Mouse (Mus musculus) spleen, adult 2 months (tissue): ENCODE results near the gene Gm21748. TPM values are rescaled to one million over a fixed set of nuclear protein-coding genes. Genes with fewer than 3 reads are reported as not detected.
"Not testable (repeated sequence)": the region's sequence is repeated elsewhere in the genome, so short reads cannot be mapped to it uniquely, and the experiment has no call there.

Source experiments
- DNase-seq, 2 experiments: peaks; one replicate each; pipeline versions ENCODE4 v3.0.0 to v3.0.0-alpha.2; 2012 to 2021; ENCODE audit warnings: low spot score in 2 of 2, low read depth in 1 of 2
- H3K27ac ChIP-seq: fragments of 200-500 bp; 2 replicates; pipeline ENCODE4 v1.5.1; 2012; ENCODE audit warnings: low read length, inconsistent platforms; ENCODE audit not compliant: insufficient read depth
- H3K27me3 ChIP-seq: fragments of 200-500 bp; 2 replicates; pipeline ENCODE4 v1.6.1; 2012; ENCODE audit warnings: mild to moderate bottlenecking, moderate library complexity, low read length, inconsistent platforms; ENCODE audit not compliant: control insufficient read depth, insufficient read depth
- H3K36me3 ChIP-seq: fragments of 200-500 bp; 2 replicates; pipeline ENCODE4 v1.6.1; 2012; ENCODE audit warnings: mild to moderate bottlenecking, low read length, inconsistent platforms; ENCODE audit not compliant: control insufficient read depth, insufficient read depth
- H3K4me1 ChIP-seq: fragments of 200-500 bp; 2 replicates; pipeline ENCODE4 v1.6.1; 2011; ENCODE audit warnings: inconsistent platforms; ENCODE audit not compliant: control insufficient read depth, insufficient read depth, insufficient read length
- H3K4me3 ChIP-seq: fragments of 200-500 bp; 2 replicates; pipeline ENCODE4 v1.5.1; 2011; ENCODE audit warnings: mild to moderate bottlenecking, inconsistent platforms; ENCODE audit not compliant: insufficient read depth, insufficient read length; ENCODE audit errors: extremely low read depth
- WGBS: fragments of 180-500 bp; shearing (Covaris S2); methylation state at CpG from one replicate; pipeline ENCODE4 v1.1.7; 2018; 5-methylcytosine and 5-hydroxymethylcytosine counted together
- polyA plus RNA-seq: library from polyadenylated mRNA; depleted of rRNA; stranded (reverse); fragments of >200 nt; gene quantifications from 2 replicates; pipeline ENCODE4 v1.2.3, GENCODE M21; 2012; rRNA removed

The Gm21748 gene
- polyA plus RNA-seq: not detected in 2 replicates

- not testable (repeated sequence) for H3K36me3 ChIP-seq, H3K27me3 ChIP-seq, H3K27ac ChIP-seq, H3K4me1 ChIP-seq, DNase-seq, H3K4me3 ChIP-seq
- no CpG with 5 or more reads among the region's 8 CpGs for WGBS
These were observed at the start of gene Gm21748 for GRCm38 (mm10) chrY:90839077-90839476. Gm21748 (minus strand) TSS chrY:90839177.

Other genes with a start within 250 kb of the Gm21748 start
- not detected in 2 replicates for gene Gm21860, start 84.4 kb downstream of the Gm21748 start, polyA plus RNA-seq
- not detected in 2 replicates for gene Gm47283, start 54.4 kb downstream of the Gm21748 start, polyA plus RNA-seq